Mouse (Mus musculus): ENCODE data around the gene Casp9.

DNA sequence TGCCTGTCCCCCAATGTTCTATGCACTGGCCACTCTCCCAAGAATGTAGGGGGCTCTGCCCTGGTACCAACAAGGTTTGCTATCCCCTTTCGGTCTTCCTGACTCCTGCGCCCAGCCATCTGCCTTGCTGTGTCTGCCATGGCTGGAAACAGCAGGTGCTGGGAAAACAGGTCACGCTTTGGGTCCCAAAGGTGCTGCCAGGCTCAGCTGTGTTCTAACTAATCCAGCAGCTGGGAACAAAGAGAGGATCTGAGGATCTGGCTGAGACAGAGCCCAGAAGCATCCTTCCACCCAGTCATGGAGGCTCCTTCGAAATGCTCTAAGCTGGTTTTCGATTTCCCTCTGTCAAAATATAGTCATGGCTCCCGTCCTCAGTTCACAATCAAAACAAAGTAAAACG lies 22.9 kb downstream of the Casp9 start:
- no peak for TF ChIP-seq CTCF (conservative IDR thresholded peaks at IDR 0.05; ENCODE audit: low read length)
- no peak for TF ChIP-seq NANOG (IDR thresholded peaks at IDR 0.05; ENCODE audit: borderline replicate concordance, low read length)
